Mouse (Mus musculus) left cerebral cortex, adult 8-10 months (tissue): ENCODE data around the gene Cend1. TPM values are rescaled to one million over a fixed set of nuclear protein-coding genes. Genes with fewer than 3 reads are reported as not detected.

Source experiments
- DNase-seq, 2 experiments: peaks; one replicate each; pipeline ENCODE4 v3.0.0; 2022; ENCODE audit warnings: low spot score in 2 of 2
- total RNA-seq, 4 experiments: library from RNA; stranded (reverse); gene quantifications; 2 replicates each; pipeline ENCODE4 v1.2.4; 2022

Gene Cend1
- total RNA-seq, 4 experiments from 2014 or later, result 286 to 326 (median 299) TPM

- no peak for DNase-seq
Measured at GRCm38 (mm10) chr7:141394158-141394557, 35.1 kb downstream of the Cend1 start.

GRCm38 (mm10) chr7:141392552-141393222, 36.6 kb downstream of the Cend1 start:
- no peak for DNase-seq

GRCm38 (mm10) chr7:141391625-141392551, 37.4 kb downstream of the Cend1 start, which contains the start of gene Taldo1:
Taldo1 (plus strand) TSS chr7:141392199.
- DNase-seq, result peak; percentile 94 to 95

DNA sequence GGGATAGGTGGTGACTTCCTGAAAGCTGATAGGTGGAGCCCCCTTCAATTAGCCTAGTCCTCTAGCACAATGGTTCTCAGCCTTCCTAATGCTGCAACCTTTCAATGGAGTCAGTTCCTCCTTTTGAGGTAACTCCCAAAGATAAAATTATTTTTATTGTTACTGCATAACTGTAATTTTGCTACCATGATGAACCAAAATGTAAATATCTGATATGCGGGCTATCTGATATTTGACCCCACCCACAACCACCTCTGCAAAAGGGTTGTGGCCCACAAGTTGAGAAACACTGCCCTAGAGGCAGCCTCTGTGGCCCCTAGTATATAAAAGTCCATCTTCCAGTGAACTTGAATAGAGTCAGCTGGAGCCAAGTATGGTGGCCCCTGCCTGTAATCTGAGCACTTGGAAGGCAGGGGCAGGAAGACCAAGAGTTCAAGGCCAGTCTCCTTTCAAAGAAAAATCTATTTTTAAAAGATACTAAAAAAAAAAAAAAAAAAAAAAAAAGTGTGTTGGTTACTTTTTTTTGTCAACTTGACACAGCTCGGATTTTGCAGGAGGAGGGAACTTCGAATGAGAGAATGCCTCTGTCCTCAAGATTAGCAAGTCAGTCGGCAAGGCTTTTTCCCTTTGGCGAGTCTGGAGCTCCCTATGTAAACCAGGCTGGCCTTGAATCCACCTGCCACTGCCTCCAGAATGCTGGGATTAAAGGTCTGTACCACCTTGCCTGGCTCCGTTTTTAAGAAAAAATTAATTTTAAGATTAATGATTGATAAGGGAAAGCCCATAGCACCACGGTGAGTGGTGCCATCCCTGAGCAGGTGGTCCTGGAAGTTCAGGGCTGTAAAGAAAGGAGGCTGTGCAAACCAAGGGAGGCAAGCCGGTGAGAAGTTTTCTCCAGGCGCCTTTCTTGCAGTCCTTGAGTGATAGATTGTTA, 38.7 kb downstream of the Cend1 start:
- DNase-seq, result no peak

- no peak for DNase-seq
Measured at GRCm38 (mm10) chr7:141388487-141389109, 40.7 kb downstream of the Cend1 start.

GRCm38 (mm10) chr7:141387807-141388486, 41.3 kb downstream of the Cend1 start:
- no peak for DNase-seq

- no peak for DNase-seq
Measured at GRCm38 (mm10) chr7:141381068-141381835, 48.0 kb downstream of the Cend1 start.

GRCm38 (mm10) chr7:141379584-141379983, 49.7 kb downstream of the Cend1 start:
- no peak for DNase-seq

Other genes with a start within 250 kb of the Cend1 start
- gene Hras, start 235.5 kb downstream of the Cend1 start, total RNA-seq, result 100 to 1,000 TPM; 226 to 267 (median 258) TPM
- 1 to 10 TPM; 3.5 to 5.7 (median 5.3) TPM for gene Lrrc56, start 235.3 kb downstream of the Cend1 start, total RNA-seq
- gene Lmntd2, start 215.4 kb downstream of the Cend1 start, total RNA-seq, result under 1 TPM in 2 of 4 experiments, not detected in 2; 0.17 to 0.25 TPM
- gene Rassf7, start 213.6 kb downstream of the Cend1 start, total RNA-seq, result 1 to 10 TPM in 3 of 4 experiments, under 1 TPM in 1; 0.89 to 2.7 (median 2.4) TPM
- gene Phrf1, start 200.7 kb downstream of the Cend1 start, total RNA-seq, result 10 to 100 TPM; 65.7 to 76.5 (median 68.5) TPM
- gene Irf7, start 163.0 kb downstream of the Cend1 start, total RNA-seq, result 1 to 10 TPM in 3 of 4 experiments, under 1 TPM in 1; 0.65 to 2.8 (median 1.7) TPM
- gene Cdhr5, start 152.7 kb downstream of the Cend1 start, total RNA-seq, result not detected
- gene Sct, start 150.4 kb downstream of the Cend1 start, total RNA-seq, result not detected
- under 1 TPM; 0.44 to 0.84 (median 0.50) TPM for gene Drd4, start 137.5 kb downstream of the Cend1 start, total RNA-seq
- gene Deaf1, start 101.8 kb downstream of the Cend1 start, total RNA-seq, result 10 to 100 TPM; 57.2 to 76.6 (median 68.2) TPM
- 10 to 100 TPM; 30.2 to 32.2 (median 30.6) TPM for gene Tmem80, start 101.8 kb downstream of the Cend1 start, total RNA-seq
- gene Eps8l2, start 90.6 kb downstream of the Cend1 start, total RNA-seq, result 1 to 10 TPM; 5.4 to 7.9 (median 6.4) TPM
- 100 to 1,000 TPM in 3 of 4 experiments, 10 to 100 TPM in 1; 99.3 to 109 (median 106) TPM for gene Taldo1, start 37.3 kb downstream of the Cend1 start, total RNA-seq
- 10 to 100 TPM; 40.6 to 48.1 (median 44.6) TPM for gene Gatd1, start 15.4 kb downstream of the Cend1 start, total RNA-seq
- 100 to 1,000 TPM; 245 to 266 (median 253) TPM for gene Slc25a22, start 8.4 kb upstream of the Cend1 start, total RNA-seq
- gene Pidd1, start 14.5 kb upstream of the Cend1 start, total RNA-seq, result 1 to 10 TPM in 3 of 4 experiments, under 1 TPM in 1; 0.88 to 2.5 (median 1.3) TPM
- gene Rplp2, start 17.9 kb upstream of the Cend1 start, total RNA-seq, result 100 to 1,000 TPM; 524 to 612 (median 563) TPM
- 10 to 100 TPM; 21.2 to 32.6 (median 27.2) TPM for gene Pnpla2, start 25.7 kb upstream of the Cend1 start, total RNA-seq
- gene Cracr2b, start 31.6 kb upstream of the Cend1 start, total RNA-seq, result 1 to 10 TPM; 3.9 to 5.4 (median 4.4) TPM
- 10 to 100 TPM; 30.2 to 35.5 (median 33.4) TPM for gene Cd151, start 37.9 kb upstream of the Cend1 start, total RNA-seq
- gene Polr2l, start 45.6 kb upstream of the Cend1 start, total RNA-seq, result 10 to 100 TPM; 32.2 to 42.4 (median 33.2) TPM
- gene Tspan4, start 45.7 kb upstream of the Cend1 start, total RNA-seq, result 10 to 100 TPM; 17.6 to 28.0 (median 23.9) TPM
- 10 to 100 TPM; 66.8 to 72.6 (median 69.2) TPM for gene Chid1, start 110.4 kb upstream of the Cend1 start, total RNA-seq
- gene Ap2a2, start 132.7 kb upstream of the Cend1 start, total RNA-seq, result 100 to 1,000 TPM; 188 to 206 (median 202) TPM
- gene Muc6, start 225.8 kb upstream of the Cend1 start, total RNA-seq, result not detected